ENCODE assay signal across 16 mouse cellular contexts in the genomic region with DNA sequence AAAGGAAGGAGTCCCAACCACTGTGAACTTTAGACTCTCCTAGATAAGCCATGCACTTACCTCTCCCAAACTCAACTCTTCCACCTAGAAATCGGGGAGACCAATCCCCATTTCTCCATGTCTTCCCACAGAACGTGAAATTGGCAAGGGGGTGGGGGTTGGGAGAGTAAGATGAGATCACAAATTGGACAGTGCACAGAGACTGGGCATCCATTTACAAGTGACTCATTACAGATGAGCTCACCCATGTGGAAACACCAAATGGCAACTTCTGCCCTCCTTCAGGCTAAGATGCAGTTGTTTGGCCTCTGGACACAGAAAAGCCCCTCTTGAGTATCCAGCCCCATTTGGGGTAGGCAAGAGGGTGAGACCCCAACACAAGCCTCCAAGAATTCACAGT. TPM values are rescaled to one million over a fixed set of nuclear protein-coding genes. Genes with fewer than 3 reads are reported as not detected.
DNase-seq lines count a peak whose midpoint lies in the region; ATAC-seq lines count a peak whose summit lies in the region.
"Had no signal": no experiment of that assay in that cellular context is flagged by ENCODE, and none has a peak within 500 bp of the region (broad histone marks: within the 10 kb centered on the region; RNA-seq: fewer than 3 reads in every experiment).

No protein-coding gene starts in this region.

- peaks cover 13% of the 10 kb centered on the region for H3K27me3 ChIP-seq in liver, embryonic 11.5 days (replicated peaks; ENCODE audit: control insufficient read depth, insufficient read depth, low read length)

- no peak overlapping the region for H3K27ac ChIP-seq in liver, embryonic 11.5 days (ENCODE audit: low read depth, low read length)
- H3K27ac ChIP-seq: embryonic facial prominence, embryonic 10.5 days; layer of hippocampus, adult 2 months; liver, embryonic 13.5 days had no signal

- DNase-seq in cerebellum, adult 9-10 months = peak; percentile 36
- no peak for DNase-seq in cerebellum, adult 8-10 months
- peak; percentile 27 to 41 for DNase-seq in kidney, postnatal 36 days
- no peak for DNase-seq in kidney, postnatal 10 days
- peak; percentile 53 for DNase-seq in MN1 (ENCODE audit: low spot score)
- peak; percentile 41 to 63 for DNase-seq in cerebellum, postnatal 25 days
- DNase-seq in liver, embryonic 11.5 days (ENCODE audit: low spot score) = no peak
- DNase-seq: liver, embryonic 13.5 days; lung, postnatal 10 days; right cerebral cortex, postnatal 25 days had no signal

- no peak for ATAC-seq in liver, embryonic 11.5 days (replicated peaks; ENCODE audit: low FRiP score)
- no peak for ATAC-seq in frontal cortex, adult (ENCODE audit: low TSS enrichment)
- ATAC-seq: activated CD4-positive, CD25-positive, alpha-beta regulatory T cell, adult 4 months had no signal

- H3K4me2 ChIP-seq in liver, embryonic 11.5 days = no peak overlapping the region
- H3K4me2 ChIP-seq: liver, embryonic 13.5 days had no signal

- WGBS in liver, embryonic 11.5 days = 68% methylated on average over 2 of the region's 2 CpGs

- H3K4me3 ChIP-seq in liver, embryonic 11.5 days (ENCODE audit: low read depth, low read length) = no peak overlapping the region
- H3K4me3 ChIP-seq: embryonic facial prominence, embryonic 10.5 days; layer of hippocampus, adult 2 months; liver, embryonic 13.5 days had no signal

- H3K4me1 ChIP-seq in liver, embryonic 11.5 days (replicated peaks; ENCODE audit: control insufficient read depth, insufficient read depth, low read length) = no peaks in the 10 kb centered on the region
- H3K4me1 ChIP-seq: liver, embryonic 13.5 days had no signal

- H3K9me3 ChIP-seq in liver, embryonic 11.5 days (ENCODE audit: control insufficient read depth, low read length) = no peaks in the 10 kb centered on the region
- H3K9me3 ChIP-seq: embryonic facial prominence, embryonic 10.5 days; G1E; liver, embryonic 13.5 days had no signal

- H3K9ac ChIP-seq in liver, embryonic 11.5 days (ENCODE audit: low read depth, low read length) = no peak overlapping the region
- H3K9ac ChIP-seq: liver, embryonic 13.5 days had no signal

- no peaks in the 10 kb centered on the region for H3K36me3 ChIP-seq in liver, embryonic 11.5 days (ENCODE audit: control insufficient read depth, insufficient read depth, low read length)
- H3K36me3 ChIP-seq: embryonic facial prominence, embryonic 10.5 days; G1E; liver, embryonic 13.5 days had no signal

RNA-seq across cellular contexts. Expression of a gene that starts 40.5 kb away (rescaled TPM):
- 0.19 and 0.39 TPM in 2 replicates for polyA plus RNA-seq in liver, embryonic 11.5 days (2014; fragmentation: Nextera tagmentation; extraction: Ambion mirVana)
- polyA plus RNA-seq: activated CD4-positive, CD25-positive, alpha-beta regulatory T cell, adult 4 months; G1E; hindbrain, embryonic 11.5 days; liver, embryonic 13.5 days had no signal

Comparison
In these comparisons a context has a peak if more than half of its experiments do, and no peak if none do; other contexts are left out.
1. DNase-seq: peak in cerebellum, adult 9-10 months (single experiment), kidney, postnatal 36 days (2 of 2), MN1 (single experiment) and cerebellum, postnatal 25 days (2 of 2); none in cerebellum, adult 8-10 months (single experiment), kidney, postnatal 10 days (single experiment) and liver, embryonic 11.5 days (single experiment).